Mouse (Mus musculus): Measurements from ENCODE around the gene Micu1. TPM values are rescaled to one million over a fixed set of nuclear protein-coding genes. Genes with fewer than 3 reads are reported as not detected.
A peak's percentile ranks its signal among the peaks of the same experiment; 100 is the strongest.

The Micu1 gene
- polyA plus RNA-seq, 1 experiment from 2014 or later: 26.4 TPM

DNA sequence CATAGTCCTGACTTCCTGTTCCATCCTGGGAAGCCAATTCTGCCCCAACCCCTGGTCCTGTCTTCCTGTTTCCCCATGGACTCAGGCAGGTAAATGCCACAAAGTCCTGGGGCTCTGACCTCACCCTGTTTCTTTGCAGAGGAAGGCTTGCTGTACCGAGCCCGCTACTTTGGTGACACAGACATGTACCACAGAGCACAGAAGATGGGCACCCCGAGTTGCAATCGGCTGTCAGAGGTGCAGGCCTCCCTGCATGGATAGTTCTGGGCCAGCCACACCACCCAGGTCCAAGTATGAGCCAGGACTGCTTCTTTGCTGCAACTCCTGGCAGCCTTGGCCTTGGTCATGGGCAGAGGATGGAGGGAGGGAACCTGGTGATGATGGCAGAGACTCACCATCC, 193.9 kb downstream of the Micu1 start:
- TF ChIP-seq EP300 (IDR thresholded peaks at IDR 0.05; ENCODE audit: low read depth) (no peak), CTCF (IDR thresholded peaks at IDR 0.05; ENCODE audit: low read depth) (no peak)
- WGBS (ENCODE audit: insufficient replicate concordance): 83% methylated on average over 4 of the region's 4 CpGs
- Histone ChIP-seq H3K36me3 (replicated peaks; ENCODE audit: insufficient read depth, low read length) (peaks cover 73% of the 10 kb centered on the region), H3K4me2 (ENCODE audit: low read depth, low read length) (no peak overlapping the region), H3K9ac (replicated peaks) (no peak overlapping the region), H3K4me1 (ENCODE audit: insufficient read depth) (peaks cover 43% of the 10 kb centered on the region), H3K27me3 (ENCODE audit: insufficient read depth, low read length) (no peaks in the 10 kb centered on the region), H3K4me3 (ENCODE audit: low read depth, low read length) (no peak overlapping the region), H3K9me3 (ENCODE audit: low read length) (no peaks in the 10 kb centered on the region), H3K27ac (ENCODE audit: low read depth) (peak overlapping the region; percentile 67)
- ATAC-seq (no peak), DNase-seq (no peak)

DNA sequence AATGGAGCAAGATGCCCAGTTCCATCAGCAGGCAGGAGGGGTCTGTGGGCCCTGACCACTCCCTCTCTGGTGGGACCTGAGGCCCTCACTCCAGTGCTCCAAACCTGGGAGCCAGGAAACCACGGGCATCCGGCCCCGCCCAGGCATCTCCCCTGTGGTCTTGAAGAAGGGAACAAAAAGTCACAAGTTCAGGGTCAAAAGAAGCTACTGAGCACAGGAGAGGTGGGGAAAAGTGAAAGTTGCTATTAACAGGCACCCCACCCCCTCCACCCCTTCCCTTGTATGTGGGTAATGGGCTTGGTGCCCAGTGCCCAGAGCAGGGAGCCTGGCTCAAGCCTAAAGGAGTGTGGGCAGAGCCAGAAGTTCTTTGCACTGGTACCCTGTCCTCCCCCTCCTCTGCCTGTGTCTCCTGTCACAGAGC, 194.6 kb downstream of the Micu1 start:
- Histone ChIP-seq H3K36me3 (replicated peaks; ENCODE audit: insufficient read depth, low read length) (peaks cover 66% of the 10 kb centered on the region), H3K27ac (ENCODE audit: low read depth) (peak overlapping the region; percentile 67), H3K4me3 (ENCODE audit: low read depth, low read length) (no peak overlapping the region), H3K9me3 (ENCODE audit: low read length) (no peaks in the 10 kb centered on the region), H3K27me3 (ENCODE audit: insufficient read depth, low read length) (no peaks in the 10 kb centered on the region), H3K9ac (replicated peaks) (no peak overlapping the region; the same call in 1 of the 2 replicates), H3K4me1 (ENCODE audit: insufficient read depth) (peaks cover 49% of the 10 kb centered on the region), H3K4me2 (ENCODE audit: low read depth, low read length) (peak overlapping the region; percentile 47)
- DNase-seq (peak; percentile 64), ATAC-seq (no peak)
- TF ChIP-seq CTCF (IDR thresholded peaks at IDR 0.05; ENCODE audit: low read depth): no peak
- peak; percentile 27; the same call in 1 of the 2 replicates for TF ChIP-seq EP300 (IDR thresholded peaks at IDR 0.05; ENCODE audit: low read depth)
- WGBS (ENCODE audit: insufficient replicate concordance): 59% methylated on average over 3 of the region's 3 CpGs

DNA sequence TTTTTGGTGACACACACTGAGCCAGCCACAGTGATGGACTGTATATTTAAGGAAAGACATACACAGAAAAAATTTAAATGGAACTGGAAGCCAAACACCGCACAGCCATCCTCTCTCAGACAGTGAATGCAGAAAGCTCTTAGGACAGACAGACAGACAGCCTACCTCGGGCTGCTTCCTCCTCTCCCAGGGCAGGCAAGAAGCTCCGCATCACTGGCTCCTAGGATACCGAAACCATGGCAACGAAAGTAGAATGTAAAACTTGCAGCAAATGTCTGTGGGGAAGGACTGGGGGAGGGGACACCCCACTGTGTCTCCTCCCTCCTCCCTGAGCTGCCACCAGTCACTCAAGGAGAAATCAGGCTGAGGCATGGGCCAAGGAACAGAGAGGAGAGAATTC, 195.2 kb downstream of the Micu1 start:
- H3K27me3 ChIP-seq (ENCODE audit: insufficient read depth, low read length): no peaks in the 10 kb centered on the region
- H3K36me3 ChIP-seq (replicated peaks; ENCODE audit: insufficient read depth, low read length): peaks cover 61% of the 10 kb centered on the region
- H3K4me1 ChIP-seq (ENCODE audit: insufficient read depth): peaks cover 49% of the 10 kb centered on the region
- DNase-seq (no peak), ATAC-seq (no peak)
- H3K9me3 ChIP-seq (ENCODE audit: low read length): no peaks in the 10 kb centered on the region
- H3K4me2 ChIP-seq (ENCODE audit: low read depth, low read length): peak overlapping the region; percentile 47; the same call in 1 of the 2 replicates
- H3K9ac ChIP-seq (replicated peaks): no peak overlapping the region; the same call in 1 of the 2 replicates
- 61% methylated on average over 5 of the region's 5 CpGs for WGBS (ENCODE audit: insufficient replicate concordance)
- no peak overlapping the region for H3K4me3 ChIP-seq (ENCODE audit: low read depth, low read length)
- TF ChIP-seq EP300 (IDR thresholded peaks at IDR 0.05; ENCODE audit: low read depth): no peak
- no peak for TF ChIP-seq CTCF (IDR thresholded peaks at IDR 0.05; ENCODE audit: low read depth)
- H3K27ac ChIP-seq (ENCODE audit: low read depth): peak overlapping the region; percentile 67

DNA sequence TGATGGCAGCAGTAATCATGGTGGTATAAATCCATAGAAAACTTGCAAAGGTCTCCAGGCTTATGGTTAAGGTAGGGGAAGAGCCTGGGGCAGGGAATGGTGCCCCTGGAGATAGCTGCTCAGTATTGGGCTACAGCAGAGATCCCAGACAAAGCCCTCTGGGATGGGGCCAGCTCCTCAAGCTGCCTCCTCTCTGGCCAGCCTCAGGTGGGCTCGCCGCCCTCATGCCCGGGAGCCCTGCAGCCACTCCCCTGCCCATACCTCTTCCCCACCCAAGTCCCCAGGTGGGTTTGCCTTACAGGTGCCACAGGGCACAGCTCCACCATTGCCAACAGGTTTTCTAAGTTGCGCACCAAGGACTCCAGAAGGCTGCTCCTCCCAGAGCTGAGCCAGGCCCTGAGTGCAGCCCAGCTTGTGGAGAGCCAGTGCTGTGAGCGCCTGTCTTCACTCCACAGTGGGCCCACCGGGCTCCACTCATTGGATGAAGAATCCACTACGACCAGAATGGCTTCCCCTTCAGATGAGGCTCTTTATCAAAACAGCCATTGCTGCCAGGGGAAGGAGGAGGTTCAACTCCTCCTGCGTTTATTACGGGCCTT, 196.0 kb downstream of the Micu1 start:
- Histone ChIP-seq H3K36me3 (replicated peaks; ENCODE audit: insufficient read depth, low read length) (peaks cover 53% of the 10 kb centered on the region), H3K4me1 (ENCODE audit: insufficient read depth) (peaks cover 49% of the 10 kb centered on the region), H3K9ac (replicated peaks) (peak overlapping the region; percentile 70), H3K9me3 (ENCODE audit: low read length) (no peaks in the 10 kb centered on the region), H3K27ac (ENCODE audit: low read depth) (peak overlapping the region; percentile 94), H3K4me2 (ENCODE audit: low read depth, low read length) (peak overlapping the region; percentile 75), H3K27me3 (ENCODE audit: insufficient read depth, low read length) (no peaks in the 10 kb centered on the region), H3K4me3 (ENCODE audit: low read depth, low read length) (no peak overlapping the region)
- DNase-seq (no peak), ATAC-seq (no peak)
- WGBS (ENCODE audit: insufficient replicate concordance): 79% methylated on average over 9 of the region's 9 CpGs
- no peak for TF ChIP-seq CTCF (IDR thresholded peaks at IDR 0.05; ENCODE audit: low read depth)

DNA sequence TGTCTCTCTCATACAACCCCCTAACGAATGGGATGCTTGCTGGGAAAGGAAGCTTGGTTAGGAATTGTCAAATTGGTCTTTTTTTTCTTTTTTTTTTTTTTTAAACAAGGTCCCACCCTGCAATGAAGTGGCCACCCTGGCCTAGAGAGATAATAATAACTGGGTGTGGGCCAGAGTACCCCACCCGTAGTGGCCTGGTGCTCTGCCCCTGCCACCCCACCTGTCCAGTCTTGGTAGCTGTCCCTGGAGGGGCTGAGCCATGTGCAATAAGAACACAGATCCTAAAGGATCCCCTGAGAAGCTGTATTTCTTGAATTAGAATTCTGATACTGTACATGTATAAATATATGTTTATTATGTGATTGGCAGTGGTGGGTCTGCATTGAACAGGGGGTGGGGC, 196.7 kb downstream of the Micu1 start:
- Histone ChIP-seq H3K9ac (replicated peaks) (peak overlapping the region; percentile 70), H3K36me3 (replicated peaks; ENCODE audit: insufficient read depth, low read length) (peaks cover 46% of the 10 kb centered on the region), H3K4me3 (ENCODE audit: low read depth, low read length) (peak overlapping the region; percentile 25; the same call in 1 of the 2 replicates), H3K9me3 (ENCODE audit: low read length) (no peaks in the 10 kb centered on the region), H3K27me3 (ENCODE audit: insufficient read depth, low read length) (no peaks in the 10 kb centered on the region), H3K4me2 (ENCODE audit: low read depth, low read length) (peak overlapping the region; percentile 75), H3K27ac (ENCODE audit: low read depth) (peak overlapping the region; percentile 94), H3K4me1 (ENCODE audit: insufficient read depth) (peaks cover 49% of the 10 kb centered on the region)
- WGBS (ENCODE audit: insufficient replicate concordance): 38% methylated on average over 2 of the region's 2 CpGs
- TF ChIP-seq CTCF (IDR thresholded peaks at IDR 0.05; ENCODE audit: low read depth): no peak
- peak; percentile 23; the same call in 1 of the 2 replicates for TF ChIP-seq EP300 (IDR thresholded peaks at IDR 0.05; ENCODE audit: low read depth)
- ATAC-seq (peak; percentile 22), DNase-seq (no peak)

DNA sequence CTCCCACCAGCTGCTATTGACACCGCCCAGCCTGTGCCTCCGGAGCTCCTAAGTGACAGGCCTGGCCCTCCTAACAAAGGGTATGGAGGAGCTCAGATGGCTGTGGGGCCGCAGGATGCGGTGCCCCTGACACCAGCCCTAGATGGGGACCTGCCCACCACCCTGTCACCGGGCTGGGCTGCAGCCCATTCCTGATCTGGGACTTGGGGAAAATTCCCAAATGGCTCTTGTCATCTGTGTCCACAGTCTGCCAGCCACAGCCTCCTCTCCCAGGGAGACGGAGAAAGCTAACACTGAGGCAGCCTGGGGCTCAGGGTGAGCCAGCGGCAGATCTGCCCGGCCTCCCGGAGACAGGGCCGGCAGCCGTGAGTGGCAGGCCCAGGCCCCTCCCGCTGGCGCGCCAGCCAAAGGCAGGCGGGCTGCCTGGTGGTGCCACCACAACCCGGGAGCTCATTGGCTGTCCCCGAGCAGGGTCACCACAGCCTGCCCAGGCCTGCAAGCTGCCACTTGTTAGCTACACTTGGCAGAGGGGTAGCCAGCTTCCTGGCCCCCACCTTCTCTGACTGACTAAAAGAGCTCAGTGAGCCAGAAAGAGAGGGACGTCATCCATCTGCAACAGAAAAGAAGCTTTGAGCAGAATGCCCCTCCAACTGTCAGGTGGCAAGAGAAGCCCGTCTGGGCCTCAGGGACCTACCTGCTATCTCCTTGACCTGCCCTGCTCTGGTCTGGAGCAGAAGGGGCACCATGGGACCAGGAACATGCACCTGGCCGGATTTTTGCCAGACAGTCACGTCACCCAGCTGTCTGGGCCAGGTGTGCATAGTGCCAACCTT, 197.3 kb downstream of the Micu1 start:
- DNase-seq: peak; percentile 92
- peak overlapping the region; percentile 94 for H3K27ac ChIP-seq (ENCODE audit: low read depth)
- TF ChIP-seq EP300 (IDR thresholded peaks at IDR 0.05; ENCODE audit: low read depth) (no peak; the same call in 1 of the 2 replicates), CTCF (IDR thresholded peaks at IDR 0.05; ENCODE audit: low read depth) (no peak)
- 9% methylated on average over 21 of the region's 21 CpGs for WGBS (ENCODE audit: insufficient replicate concordance)
- peak overlapping the region; percentile 70 for H3K9ac ChIP-seq (replicated peaks)
- ATAC-seq: peak; percentile 94
- no peaks in the 10 kb centered on the region for H3K27me3 ChIP-seq (ENCODE audit: insufficient read depth, low read length)
- H3K36me3 ChIP-seq (replicated peaks; ENCODE audit: insufficient read depth, low read length): peaks cover 40% of the 10 kb centered on the region
- H3K4me3 ChIP-seq (ENCODE audit: low read depth, low read length): peak overlapping the region; percentile 25
- peaks cover 49% of the 10 kb centered on the region for H3K4me1 ChIP-seq (ENCODE audit: insufficient read depth)
- peak overlapping the region; percentile 75 for H3K4me2 ChIP-seq (ENCODE audit: low read depth, low read length)
- no peaks in the 10 kb centered on the region for H3K9me3 ChIP-seq (ENCODE audit: low read length)
